Mouse (Mus musculus) midbrain, embryonic 16.5 days (tissue): ENCODE data around the gene Mrc2. TPM values are rescaled to one million over a fixed set of nuclear protein-coding genes. Genes with fewer than 3 reads are reported as not detected.

ENCODE experiments used
- ATAC-seq: fragments of 200-750 bp; cut with Nextera tagmentation; 2 replicates; pipeline ENCODE4 v1.8.0; 2017; ENCODE audit warnings: moderate TSS enrichment
- H3K27ac ChIP-seq: fragments of 300-500 bp; sonication (generic); 2 replicates; pipeline ENCODE4 v1.5.1; 2014; ENCODE audit warnings: mild to moderate bottlenecking, low read length, mixed read lengths
- H3K27me3 ChIP-seq: fragments of 300-500 bp; sonication (generic); 2 replicates; pipeline ENCODE4 v1.6.1; 2014; ENCODE audit warnings: low read depth, low read length, mixed read lengths; ENCODE audit not compliant: control insufficient read depth, insufficient read depth
- H3K36me3 ChIP-seq: fragments of 300-500 bp; sonication (generic); 2 replicates; pipeline ENCODE4 v1.6.1; 2014; ENCODE audit warnings: mild to moderate bottlenecking, low read length, moderate library complexity, mixed read lengths; ENCODE audit not compliant: control insufficient read depth, insufficient read depth
- H3K4me1 ChIP-seq: fragments of 300-500 bp; sonication (generic); 2 replicates; pipeline ENCODE4 v1.6.1; 2014; ENCODE audit warnings: mild to moderate bottlenecking, low read length, mixed read lengths; ENCODE audit not compliant: control insufficient read depth, insufficient read depth
- H3K4me2 ChIP-seq: fragments of 300-500 bp; sonication (generic); 2 replicates; pipeline ENCODE4 v1.6.1; 2014; ENCODE audit warnings: mild to moderate bottlenecking, low read length, mixed read lengths
- H3K4me3 ChIP-seq: fragments of 300-500 bp; sonication (generic); 2 replicates; pipeline ENCODE4 v1.5.1; 2014; ENCODE audit warnings: low read depth, mild to moderate bottlenecking, low read length, moderate library complexity, mixed read lengths
- H3K9ac ChIP-seq: fragments of 300-500 bp; sonication (generic); 2 replicates; pipeline ENCODE4 v1.6.1; 2014; ENCODE audit warnings: low read depth, low read length, mixed read lengths
- H3K9me3 ChIP-seq: fragments of 300-500 bp; sonication (generic); replicated peaks from 2 replicates; pipeline ENCODE4 v1.6.1; 2014; ENCODE audit warnings: mild to moderate bottlenecking, low read length, mixed read lengths; ENCODE audit not compliant: control insufficient read depth, poor library complexity, severe bottlenecking
- WGBS: fragments of 180-500 bp; shearing (Covaris S2); extraction: QIAGEN DNeasy Blood & Tissue Kit; methylation state at CpG from one replicate; pipeline ENCODE4 v1.1.7; 2014; 5-methylcytosine and 5-hydroxymethylcytosine counted together
- polyA plus RNA-seq: library from polyadenylated mRNA; unstranded; fragments of >200 nt; fragmentation: Nextera tagmentation; extraction: Ambion mirVana; gene quantifications from 2 replicates; pipeline ENCODE4 v1.2.1, GENCODE M21; 2015

Gene Mrc2
- polyA plus RNA-seq, 1 experiment from 2014 or later, result 4.5 TPM

- Histone ChIP-seq H3K4me2 (no peak overlapping the region), H3K4me3 (no peak overlapping the region), H3K4me1 (peaks cover 3% of the 10 kb centered on the region; the same call in 1 of the 2 replicates), H3K9ac (no peak overlapping the region), H3K36me3 (no peaks in the 10 kb centered on the region), H3K27me3 (no peaks in the 10 kb centered on the region), H3K27ac (no peak overlapping the region), H3K9me3 (no peaks in the 10 kb centered on the region)
- 78% methylated on average over 9 of the region's 9 CpGs for WGBS
- no peak for ATAC-seq
Measured at GRCm38 (mm10) chr11:105385266-105385665, 92.8 kb downstream of the Mrc2 start.

- peaks cover 3% of the 10 kb centered on the region; the same call in 1 of the 2 replicates for H3K4me1 ChIP-seq
- H3K4me3 ChIP-seq, result no peak overlapping the region
- H3K9ac ChIP-seq, result no peak overlapping the region
- H3K27ac ChIP-seq, result no peak overlapping the region
- 39% methylated on average over 2 of the region's 2 CpGs for WGBS
- H3K9me3 ChIP-seq, result no peaks in the 10 kb centered on the region
- no peaks in the 10 kb centered on the region for H3K36me3 ChIP-seq
- no peaks in the 10 kb centered on the region for H3K27me3 ChIP-seq
- ATAC-seq, result peak; percentile 72
- H3K4me2 ChIP-seq, result no peak overlapping the region
Measured at GRCm38 (mm10) chr11:105388636-105389035, 96.2 kb downstream of the Mrc2 start.

- Histone ChIP-seq H3K4me3 (no peak overlapping the region), H3K9me3 (no peaks in the 10 kb centered on the region), H3K4me2 (no peak overlapping the region), H3K27me3 (no peaks in the 10 kb centered on the region), H3K4me1 (peaks cover 3% of the 10 kb centered on the region; the same call in 1 of the 2 replicates), H3K36me3 (no peaks in the 10 kb centered on the region), H3K9ac (no peak overlapping the region), H3K27ac (no peak overlapping the region)
- ATAC-seq, result no peak
- WGBS, result 90% methylated on average over 7 of the region's 7 CpGs
Measured at GRCm38 (mm10) chr11:105390290-105390689, 97.8 kb downstream of the Mrc2 start.

Other genes starting within 250 kb of the Mrc2 start
- 0.29 TPM in 1 of 2 replicates, not detected in the other for gene Efcab3, start 229.1 kb upstream of the Mrc2 start, polyA plus RNA-seq
- 29.1 and 32.5 TPM in 2 replicates for gene Mettl2, start 166.2 kb upstream of the Mrc2 start, polyA plus RNA-seq
- gene Gm10842, start 145.8 kb upstream of the Mrc2 start, polyA plus RNA-seq, result not detected in 2 replicates
- 18.7 and 19.7 TPM in 2 replicates for gene Tlk2, start 113.8 kb upstream of the Mrc2 start, polyA plus RNA-seq
- gene March10, start 164.1 kb downstream of the Mrc2 start, polyA plus RNA-seq, result 0.45 and 0.73 TPM in 2 replicates